Mouse (Mus musculus) liver, adult 2 months (tissue): ENCODE results near the gene Rsad1. TPM values are rescaled to one million over a fixed set of nuclear protein-coding genes. Genes with fewer than 3 reads are reported as not detected.

Source experiments
- DNase-seq: peaks from one replicate; pipeline ENCODE4 v3.0.0-alpha.2; 2011; ENCODE audit warnings: low read depth, low spot score; ENCODE audit errors: extremely low read depth
- H3K27ac ChIP-seq: fragments of 200-500 bp; replicated peaks from 2 replicates; pipeline ENCODE4 v1.5.1; 2012; ENCODE audit warnings: low read depth, mild to moderate bottlenecking, control low read depth, inconsistent platforms, low read length; ENCODE audit not compliant: insufficient read depth
- H3K27me3 ChIP-seq: fragments of 200-500 bp; 2 replicates; pipeline ENCODE4 v1.6.1; 2012; ENCODE audit warnings: mild to moderate bottlenecking, moderate library complexity, low read length, inconsistent platforms; ENCODE audit not compliant: control insufficient read depth, insufficient read depth
- H3K36me3 ChIP-seq: fragments of 200-500 bp; 2 replicates; pipeline ENCODE4 v1.6.1; 2012; ENCODE audit warnings: low read length, inconsistent platforms; ENCODE audit not compliant: control insufficient read depth, insufficient read depth
- H3K4me1 ChIP-seq: fragments of 200-500 bp; 2 replicates; pipeline ENCODE4 v1.6.1; 2011; ENCODE audit warnings: low read length; ENCODE audit not compliant: control insufficient read depth, insufficient read depth
- H3K4me3 ChIP-seq: fragments of 200-500 bp; 2 replicates; pipeline ENCODE4 v1.5.1; 2011; ENCODE audit warnings: low read depth, mild to moderate bottlenecking, control low read depth, low read length, moderate library complexity; ENCODE audit not compliant: insufficient read depth
- H3K79me2 ChIP-seq: fragments of 200-500 bp; 2 replicates; pipeline ENCODE4 v1.6.1; 2012; ENCODE audit warnings: inconsistent platforms, mild to moderate bottlenecking, low read length, moderate library complexity; ENCODE audit not compliant: control insufficient read depth, insufficient read depth
- H3K9ac ChIP-seq: fragments of 200-500 bp; 2 replicates; pipeline ENCODE4 v1.6.1; 2012; ENCODE audit warnings: low read depth, mild to moderate bottlenecking, control low read depth, inconsistent platforms, low read length
- CTCF ChIP-seq: fragments of 200-500 bp; IDR thresholded peaks from 2 replicates; pipeline ENCODE4 v1.5.1; 2011; ENCODE audit warnings: low read depth, low read length, control low read depth
- POLR2A ChIP-seq: fragments of 200-500 bp; IDR thresholded peaks from 2 replicates; pipeline ENCODE4 v1.6.1; 2011; ENCODE audit warnings: low read length, control low read depth; ENCODE audit not compliant: insufficient read depth; ENCODE audit errors: extremely low read depth
- WGBS: fragments of 180-500 bp; shearing (Covaris S2); methylation state at CpG from one replicate; pipeline ENCODE4 v1.1.7; 2018; 5-methylcytosine and 5-hydroxymethylcytosine counted together
- polyA plus RNA-seq: library from polyadenylated mRNA; depleted of rRNA; stranded (reverse); fragments of >200 nt; gene quantifications from 2 replicates; pipeline ENCODE4 v1.2.3, GENCODE M21; 2012
- total RNA-seq: library from RNA; depleted of rRNA; stranded (reverse); fragments of >200 nt; gene quantifications from 2 replicates; pipeline ENCODE4 v1.2.3, GENCODE M21; 2014

Gene Rsad1
- total and polyA plus RNA-seq, 2 experiments: 2.1 to 8.0 TPM

GRCm38 (mm10) chr11:94508976-94509375 is 40.1 kb downstream of the Rsad1 start:
- no peak overlapping the region for H3K4me3 ChIP-seq
- no peak overlapping the region for H3K27ac ChIP-seq
- H3K27me3 ChIP-seq: no peaks in the 10 kb centered on the region
- H3K79me2 ChIP-seq: no peaks in the 10 kb centered on the region
- no peak for DNase-seq
- WGBS: 70% methylated on average over 10 of the region's 10 CpGs
- no peaks in the 10 kb centered on the region for H3K4me1 ChIP-seq
- TF ChIP-seq POLR2A: no peak
- no peak for TF ChIP-seq CTCF
- no peak overlapping the region for H3K9ac ChIP-seq
- H3K36me3 ChIP-seq: no peaks in the 10 kb centered on the region

- DNase-seq: no peak
- TF ChIP-seq CTCF (no peak), POLR2A (no peak)
- H3K9ac ChIP-seq: no peak overlapping the region
- H3K4me3 ChIP-seq: no peak overlapping the region
- WGBS: 90% methylated on average over 8 of the region's 8 CpGs
- no peaks in the 10 kb centered on the region for H3K36me3 ChIP-seq
- no peaks in the 10 kb centered on the region for H3K79me2 ChIP-seq
- H3K27ac ChIP-seq: no peak overlapping the region
- H3K27me3 ChIP-seq: 0 out of 2 replicates have a peak, but pooled peaks cover 8% of the 10 kb centered on the region
- H3K4me1 ChIP-seq: no peaks in the 10 kb centered on the region
These were observed 47.6 kb downstream of the Rsad1 start for GRCm38 (mm10) chr11:94501482-94501881.

GRCm38 (mm10) chr11:94500362-94500761 is 48.7 kb downstream of the Rsad1 start:
- 47% methylated on average over 8 of the region's 8 CpGs for WGBS
- Histone ChIP-seq H3K79me2 (no peaks in the 10 kb centered on the region), H3K36me3 (no peaks in the 10 kb centered on the region), H3K9ac (no peak overlapping the region), H3K27me3 (0 out of 2 replicates have a peak, but pooled peaks cover 8% of the 10 kb centered on the region), H3K4me1 (no peaks in the 10 kb centered on the region), H3K27ac (no peak overlapping the region), H3K4me3 (no peak overlapping the region)
- DNase-seq: no peak
- TF ChIP-seq POLR2A: no peak
- no peak for TF ChIP-seq CTCF

- Histone ChIP-seq H3K9ac (no peak within 1 kb of the TSS), H3K4me3 (0 out of 2 replicates have a peak within 1 kb of the TSS, but pooled peaks have one; percentile 13), H3K4me1 (no peaks in the 10 kb centered on the region), H3K79me2 (no peaks in the 10 kb centered on the region), H3K27me3 (0 out of 2 replicates have a peak, but pooled peaks cover 8% of the 10 kb centered on the region), H3K27ac (no peak within 1 kb of the TSS), H3K36me3 (no peaks in the 10 kb centered on the region)
- no peak for DNase-seq
- TF ChIP-seq POLR2A: no peak
- TF ChIP-seq CTCF: no peak
- 4% methylated on average over 26 of the region's 26 CpGs for WGBS
These were observed 49.3 kb downstream of the Rsad1 start, which contains the start of gene Epn3 for GRCm38 (mm10) chr11:94499661-94500152. Epn3 (minus strand) TSS chr11:94499974.

GRCm38 (mm10) chr11:94499035-94499434 is 50.0 kb downstream of the Rsad1 start:
- TF ChIP-seq CTCF (no peak), POLR2A (no peak)
- H3K9ac ChIP-seq: no peak overlapping the region
- no peaks in the 10 kb centered on the region for H3K4me1 ChIP-seq
- H3K27ac ChIP-seq: no peak overlapping the region
- 0 out of 2 replicates have a peak, but pooled peaks cover 8% of the 10 kb centered on the region for H3K27me3 ChIP-seq
- peak; percentile 6 for DNase-seq
- 8% methylated on average over 2 of the region's 2 CpGs for WGBS
- H3K79me2 ChIP-seq: no peaks in the 10 kb centered on the region
- no peak overlapping the region for H3K4me3 ChIP-seq
- no peaks in the 10 kb centered on the region for H3K36me3 ChIP-seq
